Mouse (Mus musculus): ENCODE measurements at regions not wholly inside any gene's neighbourhood (a gene's known extent, or its start where the extent isn't known, plus 50 kb on each side); places are given as distances from the start of the nearest gene placed in this dataset.
"Not testable (repeated sequence)": the region's sequence is repeated elsewhere in the genome, so short reads cannot be mapped to it uniquely, and the experiment has no call there.

DNA sequence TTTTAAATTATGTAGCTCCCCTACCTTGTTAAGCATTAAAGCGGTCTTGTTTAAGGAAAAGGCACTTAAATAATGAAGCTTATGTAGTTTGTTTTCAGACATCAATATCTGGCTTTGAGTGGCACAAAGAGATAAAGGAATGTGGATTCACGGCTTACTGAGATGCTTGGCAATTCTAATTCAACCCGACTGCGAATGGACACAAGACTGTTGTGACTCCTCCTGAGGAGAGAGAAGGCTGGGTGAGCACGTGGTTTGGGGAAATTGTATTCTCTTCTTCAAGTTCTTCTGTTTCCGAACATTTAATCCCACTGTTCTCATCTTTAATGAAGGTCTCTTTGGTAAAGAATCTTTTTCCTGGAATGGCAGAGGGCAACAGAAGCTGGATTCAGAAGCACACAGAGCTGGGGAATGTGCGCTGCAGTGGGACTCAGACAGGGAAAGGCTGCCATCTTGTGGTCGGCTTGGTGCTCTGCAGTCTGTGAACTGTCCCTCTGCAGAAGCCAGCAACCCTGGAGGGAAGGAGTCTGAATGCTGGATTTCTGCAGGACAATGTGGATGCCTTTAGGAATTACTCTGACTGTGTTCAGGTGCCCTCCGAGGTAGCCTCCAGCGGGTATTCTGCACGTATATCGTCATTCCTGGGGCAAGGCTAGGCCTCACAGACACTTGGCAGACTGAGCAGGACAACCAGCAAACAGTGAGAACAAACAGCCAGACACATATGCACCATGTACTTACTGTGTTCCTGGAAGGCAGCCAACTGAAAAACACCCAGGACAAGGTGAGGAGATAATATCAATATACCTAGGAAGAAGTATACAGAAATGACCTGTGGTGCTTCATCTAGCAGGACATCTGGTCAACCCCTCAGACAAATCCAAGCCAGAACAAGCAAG is 54.0 kb upstream of the Pax1 start:
- intact Hi-C loops (cut with DNase I), result loop anchor here (2.0 to 5.0 kb wide), 4 partner anchors 110 to 685 kb away; no protein-coding TSS in a partner anchor

DNA sequence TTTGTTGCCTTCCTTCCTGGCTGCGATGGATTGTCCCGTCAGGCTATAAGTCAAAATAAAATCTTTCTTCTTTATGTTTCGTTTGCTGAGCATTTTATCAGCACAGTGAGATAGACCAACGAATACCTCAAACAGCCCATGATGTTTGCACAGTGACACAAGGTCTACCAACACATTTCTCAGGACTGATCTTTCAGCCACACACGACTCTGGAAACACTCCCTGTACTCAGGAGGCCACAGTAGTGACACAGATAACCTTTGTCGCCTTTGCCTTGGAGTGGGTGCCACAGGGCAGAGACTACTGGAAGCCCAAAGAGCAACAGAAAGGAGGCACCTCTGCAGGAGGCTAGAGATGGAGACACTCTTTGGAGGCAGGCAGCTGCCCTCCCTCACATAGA is 55.0 kb upstream of the Pax1 start:
- no peak for DNase-seq (ENCODE audit: low spot score in 2 of 2)
- intact Hi-C loops (cut with DNase I), result loop anchor here (2.0 to 5.0 kb wide), 4 partner anchors 109 to 684 kb away; no protein-coding TSS in a partner anchor

More for the DNA sequence above, 54.0 kb upstream of the Pax1 start:
- peak; percentile 81 to 84 for DNase-seq (ENCODE audit: low spot score in 2 of 2)

DNA sequence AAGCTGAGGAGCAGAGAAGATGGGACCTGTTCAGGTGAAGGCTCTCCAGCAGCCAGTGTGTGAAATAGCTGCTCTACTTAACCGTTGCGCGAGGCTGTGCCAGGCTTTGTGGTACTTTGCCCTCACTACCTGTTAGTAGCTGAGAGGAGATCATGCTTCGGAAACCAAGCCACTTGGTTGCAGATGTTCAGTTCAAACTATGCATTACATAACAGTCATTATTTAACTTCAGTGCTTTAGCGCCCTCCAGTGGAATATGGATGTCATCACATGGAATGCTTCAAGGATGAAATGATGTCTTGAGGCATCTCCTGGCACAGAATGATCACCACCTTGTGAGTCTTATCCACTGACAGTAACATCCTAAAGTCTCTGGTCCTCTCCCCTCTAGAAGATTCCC is 56.5 kb upstream of the Pax1 start:
- intact Hi-C loops (cut with DNase I), result loop anchor here (2.0 to 5.0 kb wide), 5 partner anchors 108 to 683 kb away; no protein-coding TSS in a partner anchor

DNA sequence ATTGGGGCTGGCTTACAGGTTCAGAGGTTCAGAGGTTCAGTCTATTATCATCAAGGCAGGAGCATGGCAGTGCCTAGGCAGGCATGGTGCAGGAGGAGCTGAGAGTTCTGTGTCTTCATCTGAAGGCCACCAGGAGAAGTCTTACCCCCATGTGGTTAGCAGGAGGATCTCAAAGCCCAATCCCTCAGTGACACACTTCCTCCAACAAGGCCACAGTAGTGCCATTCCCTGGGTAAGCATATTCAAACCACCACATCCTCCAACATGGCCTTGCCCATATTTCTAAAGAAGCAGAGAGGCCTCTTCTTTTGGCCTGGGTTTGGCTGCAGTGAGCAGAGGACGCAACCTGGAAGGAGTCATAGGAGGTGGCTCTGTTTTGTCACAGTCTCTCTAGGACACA is 61.2 kb upstream of the Pax1 start:
- intact Hi-C loops (cut with DNase I), result no loop called here
- no peak for DNase-seq (ENCODE audit: low spot score in 2 of 2)

More for the DNA sequence above, 56.5 kb upstream of the Pax1 start:
- DNase-seq (ENCODE audit: low spot score in 2 of 2), result peak; percentile 64 to 73

DNA sequence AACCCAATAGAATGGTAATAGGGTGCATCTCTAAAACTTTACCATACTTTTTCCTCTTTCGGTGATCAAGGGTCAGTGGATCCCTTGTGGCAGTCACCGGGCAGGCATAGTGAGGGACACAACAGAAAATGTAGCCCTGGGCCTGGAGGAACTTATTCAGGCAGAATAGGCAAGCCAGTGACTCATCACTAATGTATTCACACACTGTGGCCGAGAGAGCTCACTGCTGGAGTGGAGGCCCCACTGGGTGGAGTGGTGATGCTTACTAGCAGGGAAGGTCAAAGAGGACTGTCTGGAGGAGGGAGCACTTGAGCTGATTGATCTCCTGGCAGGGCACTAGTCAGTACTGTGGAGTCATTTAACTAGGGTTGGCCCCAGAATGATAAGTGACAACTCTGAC is 62.4 kb upstream of the Pax1 start:
- DNase-seq (ENCODE audit: low spot score in 2 of 2), result no peak

DNA sequence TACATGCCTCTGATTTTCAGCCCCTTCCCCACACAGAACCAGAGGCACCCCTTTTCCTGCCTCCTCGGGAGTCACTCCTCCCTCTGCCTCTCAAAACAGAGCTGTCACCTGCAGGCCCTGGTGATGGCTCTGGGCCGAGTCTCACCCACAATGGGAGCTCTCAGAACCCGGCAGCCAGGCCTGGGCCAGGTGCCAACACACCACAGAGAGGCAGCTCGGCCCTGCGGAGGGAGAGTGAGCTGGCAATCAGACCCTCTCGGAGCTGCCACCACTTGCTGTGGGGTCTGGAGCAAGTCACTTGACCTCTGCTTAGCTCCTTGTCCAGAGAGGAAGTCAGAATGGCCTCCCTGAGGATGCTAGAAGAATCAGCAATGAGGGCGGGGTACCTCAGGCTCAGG is 63.2 kb upstream of the Pax1 start:
- peak; percentile 81 to 84 for DNase-seq (ENCODE audit: low spot score in 2 of 2)
- intact Hi-C loops (cut with DNase I), result no loop called here

More for the DNA sequence above, 62.4 kb upstream of the Pax1 start:
- intact Hi-C loops (cut with DNase I), result no loop called here

DNA sequence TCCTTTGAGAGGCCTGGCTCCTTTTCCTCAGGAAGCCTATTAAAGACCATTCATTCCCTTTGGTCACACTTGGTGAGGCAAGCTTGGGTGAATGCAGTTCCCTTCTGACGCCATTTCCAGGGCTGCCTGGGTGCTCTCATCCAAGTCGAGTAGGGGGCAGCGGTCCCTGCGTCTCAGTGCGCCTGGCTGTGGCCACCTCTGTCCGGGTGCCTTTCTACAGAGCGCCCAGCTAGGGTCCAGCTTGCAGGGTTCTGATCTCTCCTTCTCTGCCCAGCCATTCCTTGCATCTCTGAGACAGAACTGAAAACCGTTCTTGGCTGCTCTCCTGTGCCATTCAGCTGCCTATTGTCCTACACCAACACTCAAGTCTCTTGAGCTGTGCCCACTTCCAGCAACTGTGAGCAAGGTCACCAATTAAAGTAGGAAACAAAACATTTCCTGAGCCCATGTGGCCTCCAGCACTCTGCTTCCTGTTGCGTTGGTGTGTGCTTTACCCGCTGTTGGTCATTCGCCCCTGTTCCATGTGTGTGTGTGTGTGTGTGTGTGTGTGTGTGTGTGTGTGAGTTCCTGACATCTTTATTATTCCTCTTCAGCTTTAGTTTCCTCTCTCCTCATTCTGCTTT is 63.7 kb upstream of the Pax1 start:
- intact Hi-C loops (cut with DNase I), result no loop called here
- DNase-seq (ENCODE audit: low spot score in 2 of 2), result no peak

DNA sequence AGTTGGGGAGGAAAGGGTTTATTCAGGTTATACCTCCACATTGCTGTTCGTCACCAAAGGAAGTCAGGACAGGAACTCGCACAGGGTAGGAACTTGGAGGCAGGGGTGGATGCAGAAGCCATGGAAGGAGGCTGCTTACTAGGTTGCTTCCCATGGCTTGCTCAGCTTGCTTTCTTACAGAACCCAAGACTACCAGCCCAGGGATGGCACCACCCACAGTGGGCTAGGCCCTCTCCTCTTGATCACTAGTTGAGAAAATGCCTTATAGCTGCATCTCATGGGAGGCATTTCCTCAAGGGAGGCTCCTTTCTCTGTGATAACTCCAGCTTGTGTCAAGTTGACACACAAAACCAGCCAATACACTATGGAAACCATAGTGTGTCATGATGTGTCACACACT is 66.8 kb upstream of the Pax1 start:
- DNase-seq (ENCODE audit: low spot score in 2 of 2); intact Hi-C loops (cut with DNase I): not testable (repeated sequence)

DNA sequence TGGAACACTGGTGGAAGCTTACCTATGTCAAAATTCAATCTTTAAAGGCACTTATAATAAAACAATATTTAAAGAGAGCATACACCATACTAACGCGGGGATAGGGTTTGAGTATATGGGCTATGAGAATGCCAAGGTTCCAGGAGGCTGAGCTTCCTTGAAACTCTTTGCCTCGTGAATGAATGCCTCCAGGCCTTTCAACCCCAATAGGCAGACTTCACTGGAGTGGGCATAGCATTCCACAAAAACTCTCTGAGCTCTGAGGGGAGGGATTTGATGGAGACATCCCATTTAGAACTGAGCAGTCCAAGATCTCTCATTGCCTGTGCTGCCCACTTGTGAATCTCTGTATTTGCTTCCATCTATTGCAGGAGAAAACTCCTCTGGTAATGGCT is 68.4 kb upstream of the Pax1 start:
- no peak for DNase-seq (ENCODE audit: low spot score in 2 of 2)
- intact Hi-C loops (cut with DNase I), result no loop called here

DNA sequence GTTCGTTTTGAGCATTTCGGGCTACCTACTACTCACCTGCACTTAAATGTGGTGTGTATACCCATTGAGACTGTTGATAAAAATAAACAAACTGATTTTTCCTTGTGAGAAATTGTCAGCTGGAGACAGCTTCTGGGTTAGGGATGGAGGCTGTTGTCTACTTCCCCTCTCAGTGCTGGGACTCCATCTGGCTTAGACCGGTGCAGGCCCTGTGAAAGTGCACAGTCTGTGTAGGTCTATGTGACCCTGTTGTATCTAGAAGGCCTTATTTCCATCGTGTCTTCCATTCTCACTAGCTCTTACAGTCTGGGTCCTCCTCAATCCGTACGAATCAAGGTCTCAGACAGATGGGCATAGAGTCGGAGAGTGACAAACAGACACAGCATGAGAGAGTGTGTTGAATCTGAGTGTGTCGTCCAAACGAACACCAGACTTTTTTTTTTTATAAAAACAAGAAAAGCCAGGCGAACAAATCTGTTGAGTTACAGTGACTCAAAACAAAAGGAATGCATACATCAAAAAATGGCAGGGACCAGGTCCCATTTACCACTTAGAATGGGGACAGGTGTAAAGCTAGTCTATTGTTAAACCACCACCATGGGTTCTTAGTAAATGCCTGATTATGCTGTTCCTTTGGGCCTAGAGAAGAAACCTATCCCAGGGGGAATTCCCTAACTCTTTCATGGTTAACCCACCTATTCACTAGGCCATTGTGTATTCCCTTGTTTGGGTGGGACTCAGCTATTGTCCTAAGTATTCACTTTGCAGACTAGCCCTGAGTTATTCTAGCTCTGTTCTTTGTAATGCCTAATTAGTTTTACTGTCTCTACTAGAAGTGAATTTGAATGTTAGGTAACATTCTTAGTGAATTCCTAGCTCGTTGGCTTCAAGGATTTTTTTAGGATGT is 69.1 kb upstream of the Pax1 start:
- DNase-seq (ENCODE audit: low spot score in 2 of 2), result no peak
- intact Hi-C loops (cut with DNase I), result no loop called here

DNA sequence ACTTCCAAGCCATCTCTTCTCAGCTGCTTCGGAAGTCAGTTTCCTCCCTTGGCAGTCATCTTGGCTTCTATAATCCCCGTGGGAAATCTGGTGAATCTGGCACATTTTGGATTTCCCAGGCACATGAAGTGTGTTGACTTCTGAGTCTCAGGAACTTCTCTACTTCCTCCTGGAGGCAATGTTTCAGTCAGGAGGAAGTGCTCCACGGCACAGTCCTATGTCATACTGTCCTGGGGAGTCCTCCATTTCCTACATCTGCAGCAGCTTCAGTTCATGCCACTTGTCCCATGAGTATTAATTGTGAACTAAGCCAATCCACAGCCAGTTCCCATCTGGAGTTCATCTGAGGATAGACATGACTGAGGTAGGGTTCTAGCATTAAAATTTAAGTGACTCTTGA is 78.3 kb upstream of the Pax1 start:
- intact Hi-C loops (cut with DNase I), result no loop called here
- DNase-seq (ENCODE audit: low spot score in 2 of 2), result no peak

DNA sequence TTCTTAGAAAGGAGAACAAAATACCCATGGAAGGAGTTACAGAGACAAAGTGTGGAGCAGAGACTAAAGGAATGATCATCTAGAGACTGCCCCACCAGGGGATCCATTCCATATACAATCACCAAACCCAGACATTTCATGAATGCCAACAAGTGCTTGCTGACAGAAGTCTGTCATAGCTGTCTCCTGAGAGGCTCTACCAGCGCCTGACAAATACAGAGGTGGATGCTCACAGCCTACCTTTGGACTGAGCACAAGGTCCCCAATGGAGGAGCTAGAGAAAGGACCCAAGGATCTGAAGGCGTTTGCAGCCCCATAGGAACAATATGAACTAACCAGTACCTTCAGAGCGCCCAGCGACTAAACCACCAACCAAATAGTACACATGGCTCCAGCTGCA is 83.6 kb upstream of the Nkx2-2 start:
- intact Hi-C loops (cut with DNase I), result no loop called here
- DNase-seq (ENCODE audit: low spot score in 2 of 2), result no peak

DNA sequence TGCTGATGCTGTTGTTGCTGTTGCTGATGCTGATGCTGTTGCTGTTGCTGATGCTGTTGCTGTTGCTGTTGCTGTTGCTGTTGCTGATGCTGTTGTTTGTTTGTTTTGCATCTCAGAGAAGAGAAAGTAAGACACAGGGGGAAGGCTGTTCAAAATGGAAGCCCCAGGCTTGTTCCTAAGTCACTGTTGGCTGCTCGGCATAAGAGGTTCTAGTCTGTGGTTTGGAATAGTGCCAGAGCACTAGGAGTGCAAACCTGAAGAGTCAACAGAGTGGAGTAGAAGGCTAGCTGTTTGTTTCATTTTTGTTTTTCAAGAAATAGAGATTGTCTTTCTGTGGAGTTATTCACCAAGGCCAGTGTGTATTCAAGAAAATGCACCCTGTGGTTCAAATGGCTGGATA is 75.1 kb upstream of the Nkx2-2 start:
- intact Hi-C loops (cut with DNase I), result no loop called here
- DNase-seq (ENCODE audit: low spot score in 2 of 2), result no peak

DNA sequence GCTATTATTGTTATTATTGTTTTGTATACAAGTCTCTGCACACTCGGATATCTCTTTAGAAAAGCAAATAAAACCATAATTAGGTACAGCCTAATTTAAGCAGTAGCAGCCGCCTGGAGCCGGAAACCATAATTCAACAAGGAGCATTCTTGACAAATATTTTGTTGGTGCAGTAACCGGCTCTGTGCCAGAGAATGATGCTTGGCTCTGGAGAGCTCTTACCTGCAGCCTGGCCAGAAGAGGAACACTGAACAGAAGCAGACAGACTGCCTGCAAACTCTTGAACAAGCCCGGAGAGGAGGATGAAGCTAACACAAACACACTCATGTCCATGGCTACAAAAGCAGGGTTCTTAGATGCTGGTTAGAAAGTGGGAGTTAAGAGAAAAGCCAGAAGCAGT is 73.9 kb upstream of the Nkx2-2 start:
- no peak for DNase-seq (ENCODE audit: low spot score in 2 of 2)
- intact Hi-C loops (cut with DNase I), result no loop called here

DNA sequence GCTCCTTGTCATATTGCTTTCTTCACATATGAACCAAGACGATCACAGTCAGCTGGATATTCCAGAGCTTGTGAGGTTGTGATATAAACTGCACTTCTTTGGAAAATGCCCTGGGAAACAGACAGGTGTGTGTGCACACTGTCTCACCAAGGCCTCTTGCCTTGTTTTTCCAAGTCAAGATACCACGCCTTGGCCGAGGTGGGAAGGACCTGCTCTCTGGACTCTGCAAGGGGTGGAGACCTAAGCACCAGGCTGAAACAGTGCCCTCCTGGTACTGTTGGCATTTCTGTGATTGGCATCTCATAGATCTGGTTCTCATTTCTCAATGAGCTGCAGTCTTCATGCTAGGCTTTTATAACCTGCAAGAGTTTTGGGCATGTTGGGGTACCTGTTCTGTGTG is 73.2 kb upstream of the Nkx2-2 start:
- no peak for DNase-seq (ENCODE audit: low spot score in 2 of 2)
- intact Hi-C loops (cut with DNase I), result no loop called here

DNA sequence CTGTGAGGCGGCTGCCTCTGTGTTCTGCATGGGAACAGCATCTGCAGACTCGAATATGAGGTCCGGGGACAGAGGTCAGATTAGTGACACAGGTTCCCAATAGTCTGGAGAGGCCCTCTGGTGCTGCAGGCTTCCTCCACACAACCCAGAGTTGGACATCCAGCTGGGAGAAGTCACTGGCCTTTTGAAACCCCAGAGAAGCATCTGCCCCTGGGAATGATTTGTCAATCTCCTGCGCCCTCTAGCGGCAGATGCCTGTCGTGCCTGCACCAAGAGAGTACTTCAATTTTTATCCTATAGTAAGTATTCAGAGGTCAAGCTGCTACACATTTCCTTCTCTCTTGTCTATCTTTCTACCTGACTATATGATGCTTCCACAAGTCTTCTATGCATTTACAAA is 62.7 kb upstream of the Nkx2-2 start:
- peak; percentile 25 to 63 for DNase-seq (ENCODE audit: low spot score in 2 of 2)
- intact Hi-C loops (cut with DNase I), result loop anchor here (2.0 kb wide), 1 partner anchor 52 kb away; no protein-coding TSS in a partner anchor

DNA sequence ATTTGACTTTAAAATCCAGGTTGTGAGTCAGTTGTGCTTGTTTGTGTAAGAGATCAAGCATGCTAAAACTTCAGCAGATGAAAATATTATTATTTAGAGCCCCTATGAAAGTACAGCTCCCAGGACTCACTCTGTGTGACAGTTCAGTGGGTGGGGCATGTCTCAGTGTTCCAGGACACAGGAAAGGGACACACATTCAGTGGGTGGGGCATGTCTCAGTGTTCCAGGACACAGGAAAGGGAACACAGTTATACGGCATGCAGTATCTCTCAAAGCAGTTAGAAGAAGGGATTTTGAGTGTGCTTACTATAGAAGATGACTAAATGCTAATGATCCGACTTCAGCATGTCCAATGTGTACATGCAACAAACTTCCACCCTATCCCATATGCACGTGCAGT is 60.9 kb upstream of the Nkx2-2 start:
- DNase-seq (ENCODE audit: low spot score in 2 of 2), result no peak
- intact Hi-C loops (cut with DNase I), result loop anchor here (2.0 kb wide), 1 partner anchor 632 kb away; no protein-coding TSS in a partner anchor

DNA sequence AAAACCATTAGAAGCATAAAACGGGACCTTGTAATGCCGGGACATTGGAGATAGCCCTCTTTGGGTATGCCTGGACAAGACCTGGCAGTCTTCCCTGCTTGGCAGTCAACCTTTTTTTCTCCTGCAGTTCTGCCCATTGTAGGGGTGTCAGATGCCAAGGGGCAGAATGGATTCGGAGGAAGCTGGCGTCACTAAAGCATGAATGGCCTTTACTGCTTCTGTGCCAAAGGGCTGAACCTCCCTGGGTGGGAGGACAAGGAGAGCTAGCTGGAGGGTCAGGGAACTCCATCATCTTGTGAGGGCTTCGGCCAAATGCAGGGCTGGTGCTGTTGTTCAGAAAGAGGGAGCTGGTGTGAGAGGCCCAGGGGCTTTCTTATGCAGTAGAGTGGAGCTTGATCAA is 60.1 kb upstream of the Nkx2-2 start:
- DNase-seq (ENCODE audit: low spot score in 2 of 2), result no peak
- intact Hi-C loops (cut with DNase I), result loop anchor here (2.0 kb wide), 1 partner anchor 631 kb away; no protein-coding TSS in a partner anchor

DNA sequence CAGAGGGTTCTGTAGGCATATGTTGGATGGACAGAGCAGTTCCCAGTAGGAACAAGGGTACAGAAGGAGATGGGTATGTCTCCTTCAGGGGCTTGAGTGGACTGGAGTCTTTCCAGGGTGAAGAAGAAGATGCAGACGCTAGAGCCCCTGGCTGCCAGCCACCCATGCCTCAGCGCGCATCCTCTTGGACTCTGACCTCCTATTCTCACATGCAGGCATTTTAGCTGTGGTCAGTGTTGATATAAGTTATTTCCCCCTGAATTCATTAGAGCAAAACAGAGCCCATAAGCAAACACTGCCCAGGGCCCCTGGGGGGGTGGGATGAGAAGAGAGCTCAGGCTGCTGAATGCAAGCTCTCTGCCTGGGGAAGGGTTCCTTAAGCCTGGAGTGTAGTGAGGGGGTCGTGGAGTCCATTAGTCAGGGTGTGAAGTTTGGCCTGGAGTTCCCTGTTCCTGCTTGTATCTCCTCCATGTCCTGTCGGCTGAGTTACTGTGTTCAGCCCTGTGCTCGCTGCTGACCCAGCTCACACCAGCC is 54.0 kb upstream of the Nkx2-2 start:
- DNase-seq (ENCODE audit: low spot score in 2 of 2), result no peak
- intact Hi-C loops (cut with DNase I), result no loop called here
